Mouse (Mus musculus) ES-CJ7 (cell line): ENCODE measurements around the gene Cfl1.
A peak's percentile ranks its signal among the peaks of the same experiment; 100 is the strongest.

ENCODE experiments used
- DNase-seq: peaks from one replicate; pipeline ENCODE4 v3.0.0; 2011; ENCODE audit warnings: low read depth, low spot score

Gene Cfl1

DNA sequence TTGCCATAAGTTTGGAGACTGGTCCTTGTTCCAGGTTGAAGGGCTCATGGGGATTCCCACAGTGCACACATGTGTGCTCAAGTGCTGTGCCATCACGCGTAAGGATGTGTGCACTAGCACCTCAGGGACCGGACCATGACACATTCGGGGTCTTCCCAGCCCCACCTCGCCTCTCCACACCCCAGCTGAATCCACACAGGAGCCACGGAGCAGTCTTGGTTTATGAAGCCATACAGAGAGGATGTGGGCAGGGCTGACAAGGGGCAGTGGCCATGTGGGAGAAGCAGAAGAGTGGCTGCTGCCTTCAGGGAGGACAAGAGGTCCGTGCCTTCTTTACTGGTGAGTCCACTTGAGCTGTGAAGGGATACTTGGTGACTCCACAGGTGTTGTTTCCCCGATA lies 25.2 kb upstream of the Cfl1 start:
- DNase-seq = no peak

DNA sequence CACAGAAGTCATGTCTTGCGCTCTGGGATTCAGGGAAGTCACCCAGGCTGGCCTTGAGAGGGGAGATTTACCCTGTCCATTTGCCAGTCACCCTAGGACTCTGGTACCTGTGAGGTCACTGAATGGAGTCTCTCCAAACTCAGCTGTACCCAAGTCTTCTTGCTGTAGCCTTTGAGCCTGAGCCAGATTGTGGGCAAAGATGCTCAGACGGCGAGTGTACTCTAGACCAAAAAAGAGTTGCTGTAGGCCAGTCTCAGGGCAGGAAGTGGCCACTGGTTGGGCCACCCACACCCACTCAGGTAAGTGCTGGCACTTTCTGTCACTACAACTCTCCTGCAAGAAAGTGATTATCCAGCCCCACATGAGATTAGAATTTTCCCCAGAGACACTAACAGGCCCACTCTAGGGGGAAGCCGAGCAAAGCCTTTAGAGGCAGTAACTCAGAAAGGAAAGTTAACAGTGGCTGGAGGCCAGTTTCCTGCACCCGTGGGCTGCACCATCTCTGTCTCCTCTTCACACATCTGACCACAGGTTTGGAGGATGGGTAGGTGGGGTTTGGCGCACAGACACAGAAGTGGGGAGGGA lies 23.2 kb upstream of the Cfl1 start:
- no peak for DNase-seq

- DNase-seq = peak; percentile 61
These were observed 21.9 kb upstream of the Cfl1 start, which contains the start of gene Ctsw for GRCm38 (mm10) chr19:5468374-5468773. Gene Ctsw, minus strand, starts transcription at chr19:5468507.

DNA sequence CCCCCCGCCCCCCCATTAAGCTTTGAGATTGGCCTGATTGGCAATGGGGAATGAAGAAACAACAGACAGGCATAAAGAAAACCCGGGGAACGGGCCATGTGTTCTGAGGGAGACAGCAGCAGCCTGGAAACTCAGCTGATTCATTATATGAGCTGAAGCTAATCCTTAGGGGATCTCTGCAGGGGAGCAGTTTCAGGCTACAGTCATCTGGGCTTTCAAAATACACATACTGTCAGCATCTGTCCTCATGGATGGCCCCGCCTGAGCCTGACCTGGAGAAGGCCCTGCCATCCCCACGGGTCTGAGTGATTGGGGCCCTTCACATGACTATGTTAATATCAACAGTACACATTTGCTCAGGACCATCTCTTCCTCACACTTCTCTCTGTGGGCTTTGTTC lies 18.4 kb upstream of the Cfl1 start:
- no peak for DNase-seq

DNA sequence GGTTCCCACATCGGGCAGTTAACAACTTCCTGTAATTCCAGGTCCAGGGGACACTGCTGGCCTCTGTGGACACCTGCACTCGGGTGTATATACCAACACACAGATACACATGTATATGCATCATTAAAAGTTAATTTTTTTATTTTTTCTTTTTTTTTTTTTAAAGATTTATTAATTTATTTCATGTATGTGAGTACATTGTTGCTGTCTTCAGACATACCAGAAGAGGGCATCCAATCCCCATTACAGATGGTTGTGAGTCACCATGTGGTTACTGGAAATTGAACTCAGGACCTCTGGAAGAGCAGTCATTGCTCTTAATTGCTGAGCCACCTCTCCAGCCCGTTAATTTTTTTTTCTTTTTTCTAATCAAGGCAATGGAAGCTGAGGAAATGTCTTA lies 17.4 kb upstream of the Cfl1 start:
- DNase-seq = no peak

GRCm38 (mm10) chr19:5473720-5474119 lies 16.5 kb upstream of the Cfl1 start, which contains the start of gene Efemp2:
Gene Efemp2, plus strand, starts transcription at chr19:5473954.
- DNase-seq = peak; percentile 76

DNA sequence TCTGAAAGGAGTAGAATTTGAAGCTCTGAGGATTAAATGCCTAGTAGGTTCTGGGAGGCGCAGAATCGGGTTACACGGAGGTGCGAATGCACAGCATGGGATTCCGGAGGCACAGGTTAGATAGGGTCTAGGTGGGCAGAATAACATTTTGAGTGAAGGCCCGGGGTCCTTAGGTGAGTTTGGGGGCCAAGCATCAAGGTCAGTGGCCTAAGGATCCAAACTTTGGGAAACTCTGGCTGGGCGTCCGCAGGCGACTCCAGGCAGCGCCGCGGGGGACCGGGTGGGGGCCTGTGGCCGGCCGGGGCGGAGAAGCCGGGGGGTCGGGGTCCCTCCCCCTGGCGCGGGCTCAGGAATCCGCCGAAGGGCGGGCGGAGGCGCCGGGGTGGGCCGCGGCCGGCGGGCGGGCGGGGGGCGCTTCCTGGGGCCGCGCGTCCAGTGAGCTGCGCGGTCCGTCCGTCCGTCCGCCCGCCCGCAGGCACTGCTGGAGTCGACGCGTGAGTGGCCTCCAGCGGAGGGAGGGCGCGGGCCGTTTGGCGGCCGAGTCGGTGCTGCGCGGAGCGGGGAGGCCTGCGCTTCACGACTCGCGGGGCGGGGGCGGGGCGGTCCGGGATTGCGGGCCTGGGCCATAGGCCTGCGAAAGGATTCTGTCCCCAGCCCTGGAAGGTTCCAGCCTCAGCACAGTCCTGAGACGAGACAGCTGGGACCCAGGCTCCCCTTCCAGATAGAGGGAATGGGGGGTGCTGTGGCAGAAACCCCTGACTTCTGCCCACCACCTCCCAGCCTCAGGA lies 15.8 kb upstream of the Cfl1 start:
- no peak for DNase-seq

- DNase-seq = no peak
These were observed 15.1 kb upstream of the Cfl1 start for GRCm38 (mm10) chr19:5475069-5475714.

DNA sequence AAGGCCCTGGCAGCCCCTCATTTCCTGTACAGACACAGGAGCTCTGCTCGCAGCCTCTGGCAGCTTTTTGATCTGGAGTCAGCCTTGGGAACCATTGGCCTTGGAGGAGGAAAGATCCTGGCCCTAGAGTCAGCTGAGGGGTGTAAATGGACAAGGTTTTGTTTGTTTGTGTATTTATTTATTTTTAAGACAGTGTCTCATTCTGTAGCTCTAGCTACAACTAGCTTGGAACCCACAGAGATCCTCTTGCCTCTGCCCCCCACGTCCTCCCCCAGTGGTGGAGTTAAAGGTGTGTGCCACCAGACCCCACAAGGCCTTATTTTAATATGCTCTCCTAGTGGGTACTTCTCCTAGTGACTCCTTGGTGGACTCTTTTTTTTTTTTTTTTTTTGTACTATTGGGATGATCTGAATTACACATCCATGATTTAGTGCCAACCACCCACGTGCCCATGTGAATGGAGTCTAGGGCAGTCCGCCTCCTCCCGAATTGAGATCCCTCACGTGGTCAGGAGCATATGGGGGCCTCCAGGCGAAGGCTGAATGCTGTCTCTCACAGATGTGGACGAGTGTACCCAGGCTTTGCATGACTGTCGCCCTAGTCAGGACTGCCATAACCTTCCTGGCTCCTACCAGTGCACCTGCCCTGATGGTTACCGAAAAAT lies 13.1 kb upstream of the Cfl1 start:
- DNase-seq = no peak

DNA sequence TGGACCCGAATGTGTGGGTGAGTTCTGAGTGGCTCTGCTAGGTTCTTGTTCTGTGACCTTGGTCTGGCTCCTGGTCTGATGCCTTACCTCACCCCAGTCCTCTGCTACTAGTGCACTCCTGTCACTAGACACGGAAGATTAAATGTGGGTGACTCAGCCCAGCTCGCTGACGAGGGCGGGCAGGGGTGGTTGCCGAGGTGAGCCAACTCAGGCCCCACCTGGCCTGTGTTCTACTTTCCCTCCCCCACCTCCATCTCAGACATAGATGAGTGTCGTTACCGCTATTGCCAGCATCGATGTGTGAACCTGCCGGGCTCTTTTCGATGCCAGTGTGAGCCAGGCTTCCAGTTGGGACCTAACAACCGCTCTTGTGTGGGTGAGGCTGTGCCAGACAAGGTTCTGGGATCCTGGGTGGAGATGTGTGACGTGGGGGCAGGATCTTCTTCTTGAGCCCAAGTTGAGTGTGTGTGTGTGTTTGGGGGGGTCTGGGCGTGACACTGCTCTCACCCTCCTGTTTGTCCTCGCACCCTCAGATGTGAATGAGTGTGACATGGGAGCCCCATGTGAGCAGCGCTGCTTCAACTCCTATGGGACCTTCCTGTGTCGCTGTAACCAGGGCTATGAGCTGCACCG lies 12.5 kb upstream of the Cfl1 start:
- no peak for DNase-seq

DNA sequence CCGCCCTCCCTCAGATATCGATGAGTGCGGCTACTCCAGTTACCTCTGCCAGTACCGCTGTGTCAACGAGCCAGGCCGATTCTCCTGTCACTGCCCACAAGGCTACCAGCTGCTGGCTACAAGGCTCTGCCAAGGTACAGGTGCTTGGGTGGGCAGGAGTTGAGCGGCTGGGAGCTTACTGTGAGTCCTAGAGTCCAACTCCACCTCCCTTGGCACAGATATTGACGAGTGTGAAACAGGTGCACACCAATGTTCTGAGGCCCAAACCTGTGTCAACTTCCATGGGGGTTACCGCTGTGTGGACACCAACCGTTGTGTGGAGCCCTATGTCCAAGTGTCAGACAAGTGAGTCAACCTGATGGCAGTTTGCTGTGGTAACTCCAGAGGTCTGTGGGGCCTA lies 10.2 kb upstream of the Cfl1 start:
- no peak for DNase-seq

DNA sequence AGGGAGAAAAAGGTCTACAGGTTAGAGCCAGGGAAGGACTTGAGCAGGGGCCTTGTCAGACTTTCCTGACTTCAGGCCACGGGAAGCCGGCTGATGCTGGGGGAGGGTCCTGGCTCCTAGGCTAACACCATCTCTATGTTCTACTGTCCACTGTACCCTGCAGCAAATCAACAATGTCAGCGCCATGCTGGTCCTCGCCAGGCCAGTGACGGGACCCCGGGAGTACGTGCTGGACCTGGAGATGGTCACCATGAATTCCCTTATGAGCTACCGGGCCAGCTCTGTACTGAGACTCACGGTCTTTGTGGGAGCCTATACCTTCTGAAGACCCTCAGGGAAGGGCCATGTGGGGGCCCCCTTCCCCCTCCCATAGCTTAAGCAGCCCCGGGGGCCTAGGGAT lies 8.9 kb upstream of the Cfl1 start:
- DNase-seq = no peak

- DNase-seq = no peak
These were observed 6.6 kb upstream of the Cfl1 start for GRCm38 (mm10) chr19:5483386-5484359.

DNA sequence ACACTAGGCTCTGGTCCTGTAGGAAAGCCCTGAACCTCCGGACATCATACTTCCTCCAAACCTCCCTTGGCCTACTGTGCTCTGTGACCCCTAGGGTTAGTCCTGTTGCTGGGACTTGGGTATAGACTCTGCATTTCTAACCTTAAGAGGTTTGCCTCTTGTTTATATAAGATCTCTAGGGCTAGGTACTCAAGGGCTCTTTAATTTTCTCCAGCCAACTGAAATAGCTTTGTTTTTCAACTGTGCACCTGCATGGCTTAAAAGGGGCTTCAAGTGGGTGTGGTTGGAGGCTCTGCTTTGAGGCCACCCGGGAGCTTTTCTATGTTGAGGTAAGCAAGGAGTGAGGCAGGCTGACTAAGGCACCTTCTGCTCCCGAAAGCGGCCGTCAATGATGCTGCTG lies 5.8 kb upstream of the Cfl1 start:
- DNase-seq = no peak

DNA sequence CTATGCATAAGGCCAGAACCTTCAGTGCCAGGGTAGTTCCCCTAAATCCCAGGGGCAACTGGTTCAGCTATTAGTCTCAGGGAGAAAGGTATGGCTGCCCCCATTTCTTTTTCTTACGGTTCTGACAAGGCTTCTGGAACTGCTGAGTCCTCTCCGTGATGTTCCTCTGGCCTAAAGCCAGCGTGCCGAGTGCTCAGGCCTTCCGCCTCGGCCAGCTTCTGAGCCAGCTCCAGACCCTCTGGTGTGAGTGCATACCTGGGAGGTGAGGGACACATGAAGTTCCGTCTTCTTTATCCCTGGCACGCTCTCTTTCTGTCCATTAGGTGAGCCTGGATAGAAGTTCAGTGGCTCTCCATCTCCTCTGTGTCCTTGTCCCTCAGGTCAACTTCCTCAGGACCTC lies 4.9 kb upstream of the Cfl1 start:
- no peak for DNase-seq

DNA sequence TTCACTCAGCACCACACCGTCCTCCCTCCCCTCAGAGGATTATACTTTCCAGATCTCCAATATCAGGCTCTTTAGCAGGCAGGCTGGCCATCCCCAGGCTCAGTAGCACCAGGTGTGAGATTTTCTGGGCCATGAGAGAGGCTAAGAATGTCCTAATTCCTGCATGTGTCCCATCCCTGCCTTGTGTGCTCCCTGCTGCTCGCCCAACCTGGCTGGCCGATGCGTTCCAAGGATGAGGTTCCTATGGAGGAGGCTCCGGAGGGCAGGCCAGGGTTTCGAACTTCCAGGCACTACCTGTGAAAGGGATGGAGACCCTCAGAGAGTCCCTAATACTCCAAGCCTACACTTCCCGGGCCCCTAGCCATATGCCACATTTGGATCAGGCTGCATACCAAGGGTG lies 4.4 kb upstream of the Cfl1 start:
- DNase-seq = no peak

GRCm38 (mm10) chr19:5486286-5486685 lies 4.0 kb upstream of the Cfl1 start:
- DNase-seq = no peak

DNA sequence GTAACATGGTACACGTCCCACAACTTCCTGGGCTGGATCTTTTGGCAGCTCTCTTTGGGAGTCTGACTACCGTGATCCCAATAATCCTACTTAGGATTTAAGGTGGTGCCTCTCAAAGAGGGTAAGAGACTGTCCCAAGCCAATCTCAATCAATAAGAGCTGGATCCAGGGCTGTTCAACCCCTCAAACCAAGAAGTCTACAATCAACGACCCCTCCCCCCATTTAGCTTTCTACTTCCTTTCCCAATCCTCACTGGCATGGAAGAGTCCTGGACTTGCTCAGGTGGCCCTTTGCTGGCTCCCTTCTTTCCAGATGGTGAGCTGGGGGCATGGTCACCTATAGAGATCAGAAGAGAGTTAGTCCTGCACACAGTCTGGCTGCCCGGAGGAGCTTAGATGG lies 3.5 kb upstream of the Cfl1 start:
- no peak for DNase-seq

DNA sequence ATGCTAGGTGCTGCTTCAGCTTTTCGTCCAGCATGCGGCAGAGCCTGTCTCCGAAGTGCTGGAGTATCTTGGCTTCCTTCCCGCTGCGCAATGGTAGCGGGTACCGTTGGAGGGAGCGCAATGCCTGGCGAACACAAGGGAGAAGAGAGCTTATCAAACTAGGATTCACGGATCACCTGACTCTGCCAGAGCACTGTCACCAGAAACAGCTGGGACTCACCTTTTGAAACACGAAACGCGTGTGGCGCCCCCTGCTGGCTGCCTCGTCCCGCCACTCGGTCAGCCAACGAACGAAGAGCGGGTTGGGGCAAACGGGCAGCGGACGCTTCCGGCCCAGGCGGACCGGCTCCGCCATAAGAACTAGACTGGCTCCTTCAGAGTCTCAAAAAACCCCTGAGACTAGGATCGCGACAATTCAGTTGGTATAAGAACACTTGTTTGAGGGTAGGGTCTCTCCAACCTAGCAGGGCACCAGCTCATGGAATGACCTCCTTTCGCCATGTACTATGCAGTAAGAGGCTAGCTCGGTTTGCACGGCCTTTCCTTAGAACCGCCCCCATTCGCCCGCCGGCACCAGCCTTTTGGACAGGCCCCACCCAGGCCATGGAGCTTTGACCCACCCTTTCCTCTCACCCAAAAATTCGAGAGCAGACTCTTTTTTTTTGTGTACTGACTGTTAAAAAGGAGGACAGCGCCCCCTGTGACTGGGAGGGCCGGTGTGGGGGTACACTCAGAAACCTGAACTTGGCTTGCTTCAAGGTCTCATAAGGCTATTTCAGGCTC lies 2.3 kb upstream of the Cfl1 start, which contains the start of gene Mus81:
Mus81 (minus strand) TSS at position 635 of the 783 bp plus-strand sequence.
- DNase-seq = peak; percentile 97
